Mouse (Mus musculus) liver, embryonic 14.5 days (tissue): Measurements from ENCODE around the gene Fxyd6. TPM values are rescaled to one million over a fixed set of nuclear protein-coding genes. Genes with fewer than 3 reads are reported as not detected.
A peak's percentile ranks its signal among the peaks of the same experiment; 100 is the strongest.

ENCODE experiments used
- ATAC-seq: fragments of 200-750 bp; cut with Nextera tagmentation; 2 replicates; pipeline ENCODE4 v1.8.0; 2017; ENCODE audit warnings: moderate number of reproducible peaks, mild to moderate bottlenecking, moderate library complexity; ENCODE audit not compliant: insufficient read depth
- DNase-seq, 3 experiments: peaks; one replicate each; pipeline ENCODE4 v3.0.0-alpha.2; 2012 to 2013; ENCODE audit warnings: low read depth in 3 of 3, low spot score in 3 of 3
- H3K27ac ChIP-seq: fragments of 300-500 bp; sonication (generic); 2 replicates; pipeline ENCODE4 v1.5.1; 2014; ENCODE audit warnings: moderate library complexity, mild to moderate bottlenecking, control low read depth, inconsistent platforms
- H3K27me3 ChIP-seq: fragments of 300-500 bp; sonication (generic); 2 replicates; pipeline ENCODE4 v1.6.1; 2014; ENCODE audit warnings: mild to moderate bottlenecking, low read length, moderate library complexity; ENCODE audit not compliant: control insufficient read depth, insufficient read depth
- H3K36me3 ChIP-seq: fragments of 300-500 bp; sonication (generic); replicated peaks from 2 replicates; pipeline ENCODE4 v1.6.1; 2014; ENCODE audit warnings: low read depth; ENCODE audit not compliant: control insufficient read depth, insufficient read depth
- H3K4me1 ChIP-seq, 2 experiments: fragments of 200-500 bp in 1 of 2; fragments of 300-500 bp in 1 of 2; sonication (generic) in 1 of 2; replicated peaks; 2 replicates each; pipeline ENCODE4 v1.6.1; 2012 to 2014; ENCODE audit warnings: antibody characterized with exemption in 1 of 2, inconsistent platforms in 1 of 2, low read length in 1 of 2; ENCODE audit not compliant: control insufficient read depth in 2 of 2, insufficient read depth in 2 of 2
- H3K4me2 ChIP-seq: fragments of 300-500 bp; sonication (generic); 2 replicates; pipeline ENCODE4 v1.6.1; 2014; ENCODE audit warnings: low read depth, mild to moderate bottlenecking, control low read depth, moderate library complexity
- H3K4me3 ChIP-seq, 2 experiments: fragments of 200-500 bp in 1 of 2; fragments of 300-500 bp in 1 of 2; sonication (generic) in 1 of 2; 2 replicates each; pipeline ENCODE4 v1.5.1; 2012 to 2014; ENCODE audit warnings: low read depth in 2 of 2, low read length in 2 of 2, mild to moderate bottlenecking in 2 of 2, control low read depth in 1 of 2, inconsistent platforms in 1 of 2, moderate library complexity in 1 of 2; ENCODE audit not compliant: insufficient read depth in 1 of 2
- H3K9ac ChIP-seq: fragments of 300-500 bp; sonication (generic); replicated peaks from 2 replicates; pipeline ENCODE4 v1.6.1; 2014; ENCODE audit warnings: mild to moderate bottlenecking, control low read depth, moderate library complexity
- H3K9me3 ChIP-seq: fragments of 300-500 bp; sonication (generic); 2 replicates; pipeline ENCODE4 v1.6.1; 2016; ENCODE audit warnings: low read length, mixed read lengths; ENCODE audit not compliant: control insufficient read depth
- CTCF ChIP-seq: IDR thresholded peaks from 2 replicates; pipeline ENCODE4 v1.5.1; 2016; ENCODE audit warnings: antibody characterized with exemption, low read depth, control low read depth
- EP300 ChIP-seq: IDR thresholded peaks from 2 replicates; pipeline ENCODE4 v1.6.1; 2016; ENCODE audit warnings: antibody characterized with exemption, low read depth
- WGBS: fragments of 180-500 bp; shearing (Covaris S2); extraction: QIAGEN DNeasy Blood & Tissue Kit; methylation state at CpG from one replicate; pipeline ENCODE4 v1.1.7; 2014; ENCODE audit not compliant: insufficient replicate concordance; 5-methylcytosine and 5-hydroxymethylcytosine counted together
- polyA plus RNA-seq, 2 experiments: library from polyadenylated mRNA; depleted of rRNA in 1 of 2; stranded (reverse) in 1 of 2; unstranded in 1 of 2; fragments of >200 nt; fragmentation: Nextera tagmentation in 1 of 2; extraction: Ambion mirVana in 1 of 2; gene quantifications; 2 replicates each; pipeline versions ENCODE4 v1.2.1 to v1.2.3; 2012 to 2014

The Fxyd6 gene
- polyA plus RNA-seq, 2 experiments, result 0.42 to 0.89 TPM

GRCm38 (mm10) chr9:45329577-45329976, 40.4 kb upstream of the Fxyd6 start:
- no peak overlapping the region for H3K4me2 ChIP-seq
- H3K27ac ChIP-seq, result no peak overlapping the region
- DNase-seq, result no peak
- no peak overlapping the region for H3K9ac ChIP-seq
- peaks cover 0 to 2% of the 10 kb centered on the region in 2 experiments; a peak in 1 of 4 replicates for H3K4me1 ChIP-seq
- no peaks in the 10 kb centered on the region for H3K9me3 ChIP-seq
- TF ChIP-seq CTCF (no peak), EP300 (no peak)
- no peaks in the 10 kb centered on the region for H3K36me3 ChIP-seq
- no peak for ATAC-seq
- 64% methylated on average over 6 of the region's 6 CpGs for WGBS
- H3K27me3 ChIP-seq, result no peaks in the 10 kb centered on the region
- H3K4me3 ChIP-seq, result no peak overlapping the region

- Histone ChIP-seq H3K27ac (no peak overlapping the region), H3K27me3 (no peaks in the 10 kb centered on the region), H3K36me3 (no peaks in the 10 kb centered on the region), H3K4me2 (no peak overlapping the region), H3K9ac (no peak overlapping the region), H3K4me1 (no peaks in the 10 kb centered on the region), H3K4me3 (no peak overlapping the region), H3K9me3 (no peaks in the 10 kb centered on the region)
- TF ChIP-seq EP300 (no peak), CTCF (no peak)
- ATAC-seq (no peak), DNase-seq (no peak)
- WGBS, result 61% methylated on average over 2 of the region's 2 CpGs
These were observed 32.6 kb upstream of the Fxyd6 start for GRCm38 (mm10) chr9:45337406-45337805.

GRCm38 (mm10) chr9:45343066-45343465, 26.9 kb upstream of the Fxyd6 start:
- H3K9me3 ChIP-seq, result no peaks in the 10 kb centered on the region
- no peaks in the 10 kb centered on the region for H3K27me3 ChIP-seq
- ATAC-seq (no peak), DNase-seq (no peak)
- H3K36me3 ChIP-seq, result no peaks in the 10 kb centered on the region
- no peak overlapping the region for H3K9ac ChIP-seq
- WGBS, result 39% methylated on average over 3 of the region's 3 CpGs
- no peak overlapping the region for H3K27ac ChIP-seq
- H3K4me3 ChIP-seq, result no peak overlapping the region
- TF ChIP-seq CTCF (no peak), EP300 (no peak)
- no peak overlapping the region for H3K4me2 ChIP-seq
- no peaks in the 10 kb centered on the region for H3K4me1 ChIP-seq

GRCm38 (mm10) chr9:45345516-45345915, 24.5 kb upstream of the Fxyd6 start:
- DNase-seq (no peak), ATAC-seq (no peak)
- H3K4me2 ChIP-seq, result no peak overlapping the region
- no peak overlapping the region for H3K27ac ChIP-seq
- TF ChIP-seq CTCF (peak; percentile 32; the same call in 1 of the 2 replicates), EP300 (no peak)
- no peak overlapping the region for H3K4me3 ChIP-seq
- H3K4me1 ChIP-seq, result no peaks in the 10 kb centered on the region
- WGBS, result 61% methylated on average over 2 of the region's 2 CpGs
- H3K36me3 ChIP-seq, result no peaks in the 10 kb centered on the region
- H3K9ac ChIP-seq, result no peak overlapping the region
- no peaks in the 10 kb centered on the region for H3K9me3 ChIP-seq
- H3K27me3 ChIP-seq, result no peaks in the 10 kb centered on the region

GRCm38 (mm10) chr9:45346276-45346675, 23.7 kb upstream of the Fxyd6 start:
- WGBS, result 69% methylated on average over 6 of the region's 6 CpGs
- H3K9ac ChIP-seq, result no peak overlapping the region

More at GRCm38 (mm10) chr9:45346276-45346675, 23.7 kb upstream of the Fxyd6 start:
- no peaks in the 10 kb centered on the region for H3K4me1 ChIP-seq
- H3K9me3 ChIP-seq, result no peaks in the 10 kb centered on the region
- H3K4me3 ChIP-seq, result no peak overlapping the region
- H3K4me2 ChIP-seq, result no peak overlapping the region
- DNase-seq, result no peak
- H3K27ac ChIP-seq, result no peak overlapping the region
- no peaks in the 10 kb centered on the region for H3K27me3 ChIP-seq
- ATAC-seq, result no peak
- H3K36me3 ChIP-seq, result no peaks in the 10 kb centered on the region
- TF ChIP-seq EP300 (no peak), CTCF (no peak)
